Mouse (Mus musculus) testis, postnatal 14 days (tissue): ENCODE data around the gene Cbx8.

Experiments used
- DNase-seq: peaks from one replicate; pipeline ENCODE4 v3.0.0; 2021; ENCODE audit warnings: low spot score

Gene Cbx8

GRCm38 (mm10) chr11:119048133-119048510 lies 7.4 kb upstream of the Cbx8 start:
- DNase-seq = no peak

GRCm38 (mm10) chr11:119047261-119048132 lies 6.7 kb upstream of the Cbx8 start:
- no peak for DNase-seq

- DNase-seq = peak; percentile 74
These were observed 6.0 kb upstream of the Cbx8 start for GRCm38 (mm10) chr11:119046601-119047245.

GRCm38 (mm10) chr11:119044551-119045337 lies 4.0 kb upstream of the Cbx8 start:
- DNase-seq = no peak

- no peak for DNase-seq
These were observed 3.2 kb upstream of the Cbx8 start for GRCm38 (mm10) chr11:119043761-119044550.

GRCm38 (mm10) chr11:119043273-119043540 lies 2.4 kb upstream of the Cbx8 start:
- DNase-seq = no peak

- no peak for DNase-seq
These were observed 1.9 kb upstream of the Cbx8 start for GRCm38 (mm10) chr11:119042466-119043272.

GRCm38 (mm10) chr11:119041750-119042465 lies 1.1 kb upstream of the Cbx8 start:
- DNase-seq = no peak

GRCm38 (mm10) chr11:119041325-119041716 lies 552 bp upstream of the Cbx8 start:
- DNase-seq = peak; percentile 78

GRCm38 (mm10) chr11:119039732-119040512 lies 847 bp downstream of the Cbx8 start:
- no peak for DNase-seq

GRCm38 (mm10) chr11:119038744-119039484 lies 1.9 kb downstream of the Cbx8 start:
- DNase-seq = no peak

GRCm38 (mm10) chr11:119037780-119038401 lies 2.9 kb downstream of the Cbx8 start:
- DNase-seq = no peak

- no peak for DNase-seq
These were observed 3.6 kb downstream of the Cbx8 start for GRCm38 (mm10) chr11:119036934-119037779.

GRCm38 (mm10) chr11:119036447-119036846 lies 4.3 kb downstream of the Cbx8 start:
- DNase-seq = no peak

GRCm38 (mm10) chr11:119035686-119036165 lies 5.0 kb downstream of the Cbx8 start:
- DNase-seq = no peak

- DNase-seq = no peak
These were observed 5.6 kb downstream of the Cbx8 start for GRCm38 (mm10) chr11:119035094-119035685.

GRCm38 (mm10) chr11:119034635-119035034 lies 6.1 kb downstream of the Cbx8 start:
- DNase-seq = no peak
